Mouse (Mus musculus) kidney, adult 2 months (tissue): ENCODE measurements at regions not wholly inside any gene's neighbourhood (a gene's known extent, or its start where the extent isn't known, plus 50 kb on each side); places are given as distances from the start of the nearest gene placed in this dataset.

Experiments
- CTCF ChIP-seq: fragments of 200-500 bp; conservative IDR thresholded peaks from 2 replicates; pipeline ENCODE4 v1.5.1; 2011; ENCODE audit warnings: low read depth, mild to moderate bottlenecking, control low read depth, low read length, moderate library complexity, mixed read lengths; ENCODE audit not compliant: insufficient read depth, insufficient read length
- POLR2A ChIP-seq: fragments of 200-500 bp; IDR thresholded peaks from one replicate; pipeline ENCODE4 v1.6.1; 2011; ENCODE audit warnings: low read depth, low read length, control low read depth

- TF ChIP-seq POLR2A: no peak
- no peak for TF ChIP-seq CTCF
Measured at GRCm38 (mm10) chr8:127859036-127859435, 499.4 kb upstream of the Nrp1 start.
